Mouse (Mus musculus) adipocyte (in vitro differentiated cells): Measurements from ENCODE around the gene Prmt2.
A peak's percentile ranks its signal among the peaks of the same experiment; 100 is the strongest.

Experiments
- DNase-seq: peaks from one replicate; pipeline ENCODE4 v3.0.0-alpha.2; 2016; ENCODE audit warnings: low spot score

The Prmt2 gene

GRCm38 (mm10) chr10:76218240-76218639 is 19.4 kb downstream of the Prmt2 start:
- DNase-seq: no peak

GRCm38 (mm10) chr10:76217056-76217455 is 20.6 kb downstream of the Prmt2 start:
- no peak for DNase-seq

DNA sequence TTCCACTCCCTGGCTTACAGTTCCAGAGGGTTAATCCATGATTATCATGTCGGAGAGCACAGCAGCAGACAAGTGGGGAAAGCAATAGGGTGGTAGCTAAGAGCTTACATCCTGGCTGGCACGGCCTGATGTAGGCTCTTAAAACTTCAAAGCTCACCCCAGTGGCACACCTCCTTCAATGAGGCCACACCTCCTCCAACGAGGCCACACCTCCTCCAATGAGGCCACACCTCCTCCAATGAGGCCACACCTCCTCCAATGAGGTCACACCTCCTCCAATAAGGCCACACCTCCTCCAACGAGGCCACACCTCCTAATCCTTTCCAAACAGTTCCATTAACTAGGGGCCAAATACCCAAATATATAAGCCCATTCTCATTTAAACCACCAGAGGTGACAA is 23.5 kb downstream of the Prmt2 start:
- DNase-seq: no peak

DNA sequence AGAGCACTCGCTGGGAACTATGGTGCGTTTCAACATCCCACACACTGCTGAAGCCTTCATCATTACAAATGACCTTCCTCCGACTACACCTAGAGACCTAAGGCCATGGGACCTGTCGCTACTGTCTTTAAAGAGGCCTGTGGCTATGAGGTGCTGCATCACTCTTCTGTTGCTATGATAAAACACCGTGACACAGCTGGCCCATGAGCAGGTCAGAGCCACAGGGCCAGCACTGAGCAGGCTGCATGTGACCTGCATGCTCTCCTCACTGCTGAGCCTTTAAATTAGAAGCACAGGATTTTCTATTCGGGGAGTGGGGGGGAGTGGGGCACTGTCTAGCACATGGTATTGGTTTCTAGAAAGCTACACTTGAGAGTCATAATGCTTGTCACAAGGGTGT is 25.5 kb downstream of the Prmt2 start:
- no peak for DNase-seq

GRCm38 (mm10) chr10:76210806-76211205 is 26.9 kb downstream of the Prmt2 start:
- DNase-seq: no peak

- DNase-seq: no peak
These were observed 28.4 kb downstream of the Prmt2 start for GRCm38 (mm10) chr10:76209241-76209640.

- no peak for DNase-seq
These were observed 30.3 kb downstream of the Prmt2 start for GRCm38 (mm10) chr10:76207262-76207796.

DNA sequence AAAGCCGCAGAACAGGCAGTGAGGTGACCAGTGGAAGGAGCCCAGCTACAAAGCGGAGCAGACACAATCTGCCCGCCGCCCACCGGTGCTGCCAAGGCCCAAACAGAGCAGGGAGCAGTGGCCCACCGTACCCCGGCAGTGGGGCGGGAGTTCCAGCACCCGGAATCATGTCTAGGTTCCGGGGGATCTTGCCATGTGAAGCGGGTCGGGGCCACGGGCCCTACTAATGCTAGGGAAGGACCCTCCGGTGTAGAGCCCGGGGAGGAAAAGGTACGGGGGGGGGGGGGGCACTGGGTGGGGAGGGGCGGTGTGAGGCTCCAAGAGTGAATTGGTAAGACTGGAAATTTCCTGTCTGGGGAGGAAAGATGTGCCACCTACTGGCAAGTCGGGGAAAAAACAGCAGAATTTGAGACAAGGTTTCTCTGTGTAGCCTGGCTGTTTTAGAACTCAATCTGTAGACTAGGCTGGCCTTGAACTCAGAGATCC is 33.8 kb downstream of the Prmt2 start:
- peak; percentile 21 for DNase-seq

- peak; percentile 65 for DNase-seq
These were observed 35.7 kb downstream of the Prmt2 start for GRCm38 (mm10) chr10:76201978-76202377.

DNA sequence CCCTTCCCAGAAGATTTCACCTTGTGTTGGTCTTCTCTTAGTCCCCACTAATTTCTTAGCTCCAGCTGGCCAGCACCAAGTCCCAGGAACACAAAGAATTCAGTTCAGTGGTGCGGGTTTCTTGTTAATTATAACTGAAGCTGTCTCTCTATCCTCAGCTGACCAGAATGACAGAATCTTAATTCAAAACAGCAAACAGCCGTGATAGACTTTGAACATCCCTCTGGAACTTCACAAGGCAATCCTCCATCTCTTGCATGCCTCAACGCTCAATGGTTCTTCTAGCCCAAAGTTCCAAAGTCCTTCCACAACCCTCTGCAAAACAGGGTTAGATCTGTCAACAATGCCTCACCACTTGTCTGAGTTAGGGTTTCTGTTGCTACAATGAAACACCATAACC is 36.2 kb downstream of the Prmt2 start:
- DNase-seq: no peak

- DNase-seq: no peak
These were observed 49.7 kb downstream of the Prmt2 start for GRCm38 (mm10) chr10:76188010-76188409.

- DNase-seq: no peak
These were observed 52.4 kb downstream of the Prmt2 start for GRCm38 (mm10) chr10:76185216-76185615.

- DNase-seq: no peak
These were observed 62.8 kb downstream of the Prmt2 start for GRCm38 (mm10) chr10:76174899-76175298.

DNA sequence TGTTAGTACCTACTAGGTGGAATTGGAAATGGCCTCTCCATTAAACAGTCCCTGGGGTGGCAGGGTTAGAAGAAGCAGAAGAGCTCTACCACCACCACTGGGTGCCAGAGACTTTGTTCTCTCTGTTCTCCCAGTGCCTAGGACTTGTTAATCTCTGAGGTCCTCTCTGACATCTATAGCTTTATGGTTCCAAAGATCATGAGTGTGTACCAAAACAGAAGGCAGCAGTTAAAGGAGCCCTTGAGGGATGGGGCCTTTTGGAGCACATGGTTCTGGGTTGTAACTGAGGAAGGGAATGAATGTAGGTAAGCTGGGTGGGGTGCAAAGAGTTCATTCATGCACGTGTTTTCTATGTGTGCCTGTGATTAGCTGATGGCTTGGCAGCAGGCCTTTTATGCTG is 79.7 kb downstream of the Prmt2 start:
- DNase-seq: no peak

DNA sequence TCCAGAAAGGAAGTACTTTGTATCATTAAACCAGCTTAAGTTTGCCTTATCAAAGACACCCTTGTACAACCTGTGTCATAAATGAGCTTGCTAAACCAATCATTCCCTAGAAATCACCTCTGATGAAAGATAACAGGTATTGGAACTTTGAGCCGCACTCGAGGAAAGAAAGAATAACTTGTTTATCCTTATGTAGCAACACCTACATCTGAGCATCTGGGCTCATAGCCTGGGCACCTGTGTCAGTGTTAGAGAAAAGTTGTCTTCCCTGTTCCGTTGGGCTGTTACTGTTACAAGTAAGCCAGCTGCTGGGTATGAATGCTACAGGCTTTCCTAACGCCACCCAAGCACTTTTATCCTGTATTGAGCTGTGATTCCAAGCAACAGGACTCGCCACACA is 80.1 kb downstream of the Prmt2 start:
- DNase-seq: no peak
